Mouse (Mus musculus) lung, postnatal 0 days (tissue): ENCODE data around the gene Pllp. TPM values are rescaled to one million over a fixed set of nuclear protein-coding genes. Genes with fewer than 3 reads are reported as not detected.

Experiments used
- ATAC-seq: fragments of 200-750 bp; cut with Nextera tagmentation; 2 replicates; pipeline ENCODE4 v1.8.0; 2017; ENCODE audit warnings: moderate library complexity
- DNase-seq: peaks from one replicate; pipeline ENCODE4 v3.0.0-alpha.2; 2016; ENCODE audit warnings: low spot score
- H3K27ac ChIP-seq: fragments of 300-500 bp; sonication (generic); 2 replicates; pipeline ENCODE4 v1.5.1; 2014; ENCODE audit warnings: antibody characterized with exemption, mild to moderate bottlenecking, low read length, mixed read lengths
- H3K27me3 ChIP-seq: fragments of 300-500 bp; sonication (generic); replicated peaks from 2 replicates; pipeline ENCODE4 v1.6.1; 2014; ENCODE audit warnings: low read length, mixed read lengths; ENCODE audit not compliant: insufficient read depth
- H3K36me3 ChIP-seq: fragments of 300-500 bp; sonication (generic); 2 replicates; pipeline ENCODE4 v1.6.1; 2014; ENCODE audit warnings: low read length, mixed read lengths; ENCODE audit not compliant: insufficient read depth
- H3K4me1 ChIP-seq: fragments of 300-500 bp; sonication (generic); 2 replicates; pipeline ENCODE4 v1.6.1; 2014; ENCODE audit warnings: antibody characterized with exemption, low read depth, low read length, mixed read lengths; ENCODE audit not compliant: insufficient read depth
- H3K4me2 ChIP-seq: fragments of 300-500 bp; sonication (generic); replicated peaks from 2 replicates; pipeline ENCODE4 v1.6.1; 2014; ENCODE audit warnings: low read depth, mild to moderate bottlenecking, low read length, moderate library complexity, mixed read lengths
- H3K4me3 ChIP-seq: fragments of 300-500 bp; sonication (generic); 2 replicates; pipeline ENCODE4 v1.5.1; 2014; ENCODE audit warnings: low read depth, low read length
- H3K9ac ChIP-seq: fragments of 300-500 bp; sonication (generic); replicated peaks from 2 replicates; pipeline ENCODE4 v1.6.1; 2014; ENCODE audit warnings: low read depth, mild to moderate bottlenecking
- H3K9me3 ChIP-seq: fragments of 300-500 bp; sonication (generic); 2 replicates; pipeline ENCODE4 v1.6.1; 2016; ENCODE audit warnings: low read length, mixed read lengths
- CTCF ChIP-seq: IDR thresholded peaks from 2 replicates; pipeline ENCODE4 v1.5.1; 2016; ENCODE audit warnings: antibody characterized with exemption, mild to moderate bottlenecking
- EP300 ChIP-seq: IDR thresholded peaks from 2 replicates; pipeline ENCODE4 v1.6.1; 2016; ENCODE audit warnings: antibody characterized with exemption, mild to moderate bottlenecking, control low read depth
- WGBS: fragments of 180-500 bp; shearing (Covaris S2); extraction: QIAGEN DNeasy Blood & Tissue Kit; methylation state at CpG from one replicate; pipeline ENCODE4 v1.1.7; 2014; 5-methylcytosine and 5-hydroxymethylcytosine counted together
- polyA plus RNA-seq: library from polyadenylated mRNA; unstranded; fragments of >200 nt; fragmentation: Nextera tagmentation; extraction: Ambion mirVana; gene quantifications from 2 replicates; pipeline ENCODE4 v1.2.1, GENCODE M21; 2015

Gene Pllp
- polyA plus RNA-seq, 1 experiment from 2014 or later: 29.1 TPM

DNA sequence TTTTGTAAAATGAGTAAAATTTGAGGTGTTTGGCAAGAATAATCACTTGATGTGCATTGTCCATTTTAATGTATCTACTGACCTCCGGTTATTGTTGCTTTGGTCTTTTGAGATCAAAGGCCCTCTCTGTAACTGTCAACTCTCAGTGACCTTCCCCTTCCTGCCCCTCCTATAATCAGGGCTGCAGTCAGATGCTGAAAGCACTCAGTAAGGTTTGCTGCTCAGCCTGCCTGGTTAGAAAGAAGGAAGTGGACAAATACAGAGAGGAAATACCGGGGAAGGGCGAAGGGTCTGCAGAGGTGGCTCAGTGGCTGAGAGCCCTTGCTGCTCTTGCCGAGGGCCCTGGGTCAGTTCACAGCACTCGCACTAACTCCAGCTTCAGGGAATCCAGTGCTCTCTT, 21.7 kb downstream of the Pllp start:
- H3K27ac ChIP-seq: peak overlapping the region; percentile 6
- 53% methylated on average over 5 of the region's 5 CpGs for WGBS
- H3K36me3 ChIP-seq: peaks cover 29% of the 10 kb centered on the region
- H3K4me2 ChIP-seq: no peak overlapping the region
- H3K9me3 ChIP-seq: no peaks in the 10 kb centered on the region
- peak; percentile 62 for DNase-seq
- H3K4me3 ChIP-seq: no peak overlapping the region
- ATAC-seq: peak; percentile 64
- no peak overlapping the region for H3K9ac ChIP-seq
- peaks cover 10% of the 10 kb centered on the region; the same call in 1 of the 2 replicates for H3K4me1 ChIP-seq
- no peaks in the 10 kb centered on the region for H3K27me3 ChIP-seq
- TF ChIP-seq EP300 (peak; percentile 80), CTCF (no peak)

DNA sequence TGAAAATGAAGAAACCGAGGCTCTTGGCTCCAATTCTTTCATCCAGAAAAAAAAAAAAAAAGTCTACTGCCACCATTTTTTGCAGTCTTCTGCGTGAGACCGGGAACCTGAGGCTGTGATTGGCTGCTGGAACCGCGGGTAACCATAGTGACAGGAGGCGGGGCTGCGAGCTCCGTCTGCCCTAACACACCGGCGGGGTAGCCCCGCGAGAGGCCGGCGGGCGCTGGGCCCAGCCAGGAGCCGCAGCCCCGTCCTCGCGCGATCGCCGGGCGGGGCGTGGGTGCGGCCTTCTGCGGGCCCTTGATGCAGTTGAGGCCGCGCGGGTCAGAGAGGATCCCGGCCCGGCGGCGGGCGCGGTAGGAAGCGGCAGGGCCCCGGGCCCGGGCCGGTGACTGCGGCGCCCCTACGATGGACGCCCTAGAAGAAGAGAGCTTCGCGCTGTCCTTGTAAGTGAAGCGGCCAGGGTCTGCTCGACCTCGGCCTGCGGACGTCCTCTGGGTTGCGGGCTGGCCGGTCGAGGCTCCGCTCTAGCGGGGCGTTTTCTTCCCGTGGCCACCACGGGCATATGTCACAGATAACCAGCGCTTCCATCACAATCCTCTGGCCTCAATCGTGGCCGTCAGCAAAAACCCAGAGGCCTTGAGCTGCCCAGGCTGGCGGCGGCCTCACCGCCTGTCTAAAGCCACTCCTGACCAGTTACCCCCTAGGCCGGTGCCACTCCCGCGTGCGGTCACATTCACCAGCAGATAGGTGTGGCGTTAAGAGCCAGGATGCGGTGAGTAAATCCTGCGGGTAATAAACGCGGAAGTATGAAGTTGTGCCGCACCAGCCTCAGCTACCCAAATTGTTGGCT, 29.4 kb downstream of the Pllp start, which contains the start of gene Arl2bp:
TSS of gene Arl2bp (plus strand) at position 145 of the 853 bp plus-strand sequence.
- Histone ChIP-seq H3K9me3 (no peaks in the 10 kb centered on the region), H3K4me1 (peaks cover 9% of the 10 kb centered on the region; the same call in 1 of the 2 replicates), H3K4me2 (peak within 1 kb of the TSS; percentile 71), H3K27ac (peak within 1 kb of the TSS; percentile 94), H3K36me3 (peaks cover 14% of the 10 kb centered on the region; the same call in 1 of the 2 replicates), H3K27me3 (no peaks in the 10 kb centered on the region), H3K4me3 (peak within 1 kb of the TSS; percentile 71), H3K9ac (peak within 1 kb of the TSS; percentile 90)
- peak; percentile 98 for DNase-seq
- TF ChIP-seq EP300 (no peak), CTCF (no peak)
- WGBS: under 1% methylated on average over 52 of the region's 74 CpGs
- peak; percentile 100 for ATAC-seq

DNA sequence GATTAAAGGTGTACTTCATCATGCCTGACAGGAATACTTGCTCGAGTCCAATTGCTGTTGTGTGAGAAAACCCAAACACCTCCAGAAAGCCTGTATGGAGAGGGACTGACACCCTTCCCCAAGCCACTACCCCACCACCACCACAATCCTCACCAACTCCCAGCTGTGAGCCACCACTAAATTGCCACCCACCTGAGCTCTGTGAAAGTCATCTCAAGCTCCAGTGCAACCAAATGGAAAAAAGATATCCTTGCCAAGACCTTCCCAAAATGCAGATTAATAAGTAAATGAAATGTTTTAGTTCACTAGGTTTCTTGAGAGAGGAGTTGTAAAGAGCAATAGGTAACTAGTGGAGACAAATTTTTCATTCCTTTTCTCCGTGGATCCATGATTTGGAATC, 31.4 kb downstream of the Pllp start:
- H3K4me1 ChIP-seq: peaks cover 9% of the 10 kb centered on the region; the same call in 1 of the 2 replicates
- DNase-seq: no peak
- H3K9me3 ChIP-seq: no peaks in the 10 kb centered on the region
- no peak overlapping the region for H3K4me3 ChIP-seq
- no peak for ATAC-seq
- no peak overlapping the region for H3K4me2 ChIP-seq
- H3K36me3 ChIP-seq: 0 out of 2 replicates have a peak, but pooled peaks cover 3% of the 10 kb centered on the region
- no peak for TF ChIP-seq EP300
- no peak for TF ChIP-seq CTCF
- no peak overlapping the region for H3K9ac ChIP-seq
- no peaks in the 10 kb centered on the region for H3K27me3 ChIP-seq
- WGBS: 72% methylated on average over 2 of the region's 2 CpGs
- H3K27ac ChIP-seq: no peak overlapping the region

DNA sequence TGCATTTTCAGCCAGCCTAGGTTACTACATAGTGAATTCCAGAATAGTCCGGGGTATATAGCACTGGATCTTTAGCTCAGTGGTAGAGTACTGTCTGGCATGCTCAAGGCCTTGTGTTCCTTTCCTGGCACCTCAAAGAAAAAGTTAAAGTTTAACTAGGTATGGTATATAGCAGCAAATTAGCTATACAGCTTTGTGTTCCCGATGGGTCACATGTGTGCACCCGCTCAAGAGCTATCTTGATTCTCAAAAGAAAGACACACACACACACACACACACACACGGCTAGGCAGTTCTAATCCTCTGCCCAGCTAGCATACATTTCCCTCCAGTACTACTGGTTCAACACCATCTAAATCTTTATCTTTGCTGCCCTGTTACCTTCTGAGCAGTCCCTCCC, 35.7 kb downstream of the Pllp start:
- no peak overlapping the region for H3K4me2 ChIP-seq
- no peaks in the 10 kb centered on the region for H3K27me3 ChIP-seq
- WGBS: 71% methylated on average over 4 of the region's 4 CpGs
- DNase-seq (no peak), ATAC-seq (no peak)
- H3K36me3 ChIP-seq: no peaks in the 10 kb centered on the region
- H3K27ac ChIP-seq: no peak overlapping the region
- TF ChIP-seq EP300: no peak
- TF ChIP-seq CTCF: no peak
- H3K9ac ChIP-seq: no peak overlapping the region
- H3K4me3 ChIP-seq: no peak overlapping the region
- H3K4me1 ChIP-seq: no peaks in the 10 kb centered on the region
- no peaks in the 10 kb centered on the region for H3K9me3 ChIP-seq

DNA sequence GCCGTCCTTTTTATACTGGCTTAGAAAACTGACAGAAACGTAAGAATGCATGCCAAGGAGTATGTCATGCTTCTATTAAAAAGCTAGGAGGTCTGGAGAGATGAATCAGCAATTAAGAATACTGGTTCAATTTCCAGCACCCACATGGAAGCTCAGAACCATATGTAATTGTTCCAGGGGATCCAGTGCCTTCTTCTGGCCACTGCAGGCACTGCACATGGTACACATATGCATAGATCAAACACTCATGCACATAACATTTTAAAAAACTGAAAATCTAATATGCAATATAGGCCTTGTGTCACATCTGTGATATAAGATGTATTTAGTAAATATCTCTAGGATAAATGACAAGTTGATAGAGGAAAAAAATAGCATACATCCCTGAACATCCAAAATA, 38.0 kb downstream of the Pllp start:
- Histone ChIP-seq H3K27me3 (no peaks in the 10 kb centered on the region), H3K9me3 (no peaks in the 10 kb centered on the region), H3K36me3 (peaks cover 12% of the 10 kb centered on the region; the same call in 1 of the 2 replicates), H3K4me2 (no peak overlapping the region), H3K4me3 (no peak overlapping the region), H3K27ac (no peak overlapping the region), H3K4me1 (no peaks in the 10 kb centered on the region), H3K9ac (no peak overlapping the region)
- DNase-seq (no peak), ATAC-seq (no peak)
- WGBS: 92% methylated on average over 2 of the region's 2 CpGs
- TF ChIP-seq EP300 (no peak), CTCF (peak; percentile 41)

DNA sequence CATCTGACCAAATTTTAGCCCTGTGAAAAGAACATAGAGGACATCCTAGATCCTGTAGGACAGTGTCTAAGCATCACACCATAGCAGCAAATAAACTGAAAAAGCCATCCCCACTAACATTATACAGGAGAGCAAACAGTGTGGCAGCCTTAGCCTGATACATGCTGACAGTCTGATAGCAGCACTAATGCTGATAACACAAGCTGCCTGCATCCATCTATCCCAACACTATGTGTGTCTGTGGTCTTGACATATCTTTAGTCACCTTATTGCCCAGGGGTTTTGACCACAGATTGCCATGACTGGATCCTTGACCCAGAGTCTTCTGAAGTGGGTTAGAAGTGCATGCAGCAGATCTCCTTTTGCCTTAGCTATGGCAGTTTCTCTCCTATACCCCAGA, 41.1 kb downstream of the Pllp start:
- Histone ChIP-seq H3K9ac (no peak overlapping the region), H3K27me3 (no peaks in the 10 kb centered on the region), H3K4me1 (no peaks in the 10 kb centered on the region), H3K36me3 (peaks cover 26% of the 10 kb centered on the region; the same call in 1 of the 2 replicates), H3K4me2 (no peak overlapping the region), H3K27ac (no peak overlapping the region), H3K4me3 (no peak overlapping the region), H3K9me3 (no peaks in the 10 kb centered on the region)
- TF ChIP-seq CTCF: no peak
- TF ChIP-seq EP300: no peak
- DNase-seq (no peak), ATAC-seq (no peak)
